Mouse (Mus musculus) heart, postnatal 14 days (tissue): ENCODE measurements around the gene Sgsm2. TPM values are rescaled to one million over a fixed set of nuclear protein-coding genes. Genes with fewer than 3 reads are reported as not detected.

Experiments
- DNase-seq, 2 experiments: peaks; one replicate each; pipeline ENCODE4 v3.0.0; 2021 to 2022
- intact Hi-C: fragments of 180-260 bp; cut with DNase I; formaldehyde crosslinking; loops from one replicate; pipeline ENCODE4 v1.15.1; 2025
- total RNA-seq, 2 experiments: library from RNA; stranded (reverse); gene quantifications; 2 replicates each; pipeline ENCODE4 v1.2.3; 2021

Sgsm2 gene
- total RNA-seq, 2 experiments from 2014 or later = 7.0 to 7.3 TPM

DNA sequence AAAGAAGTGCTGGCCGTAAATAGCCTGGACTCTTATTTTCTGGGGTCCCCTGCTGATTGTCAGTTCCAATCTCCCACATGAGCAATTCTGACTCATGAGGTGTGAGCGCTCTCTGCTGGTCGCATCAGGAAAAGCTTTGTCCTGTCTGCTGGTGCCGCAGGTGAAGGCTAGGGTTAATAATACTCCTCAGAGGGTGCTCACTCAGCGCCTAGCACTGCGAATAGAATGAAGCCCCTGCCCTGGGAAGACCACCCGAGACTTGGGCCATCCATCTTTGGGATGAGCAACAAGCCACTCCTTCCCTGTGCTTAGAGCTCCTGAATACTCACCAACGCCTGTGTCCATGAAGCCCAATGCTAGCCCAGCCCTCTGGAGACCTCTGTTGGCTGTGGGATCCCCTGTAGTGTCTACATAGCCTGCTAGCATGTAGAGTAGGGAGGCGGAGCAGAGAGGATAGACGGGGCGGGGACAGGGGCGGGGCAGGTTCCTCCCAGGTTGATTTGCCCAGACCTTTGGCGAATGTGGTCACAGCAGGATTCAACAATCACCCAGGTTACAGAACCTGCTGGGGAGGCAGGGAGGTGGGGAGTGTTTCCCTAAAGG lies 48.8 kb downstream of the Sgsm2 start:
- DNase-seq = peak; percentile 74 to 87
- intact Hi-C loops = loop anchor here (1.0 to 10.0 kb wide), 2 partner anchors 27 to 213 kb away; no protein-coding TSS in a partner anchor

DNA sequence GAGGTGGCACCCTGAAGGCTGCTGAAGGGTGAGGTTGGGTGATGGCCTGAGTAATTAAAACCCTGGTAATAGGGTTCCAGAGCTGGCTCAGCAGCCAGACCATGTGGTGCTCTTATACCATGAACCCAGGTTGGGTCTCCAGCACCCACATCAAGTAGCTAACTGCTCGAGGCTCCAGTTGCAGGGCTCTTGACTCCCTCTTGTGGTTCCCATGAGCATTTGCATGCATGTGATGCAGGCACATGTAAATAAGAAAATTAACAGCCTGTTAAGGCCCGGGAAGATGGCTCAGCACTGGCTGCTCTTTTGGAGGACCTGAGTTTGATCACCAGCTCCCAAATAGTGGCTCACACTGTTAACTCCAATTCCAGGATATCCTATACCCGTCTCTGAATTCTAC lies 51.1 kb downstream of the Sgsm2 start:
- DNase-seq = no peak
- intact Hi-C loops = loop anchor here (10.0 kb wide), 1 partner anchor 211 kb away; no protein-coding TSS in a partner anchor

DNA sequence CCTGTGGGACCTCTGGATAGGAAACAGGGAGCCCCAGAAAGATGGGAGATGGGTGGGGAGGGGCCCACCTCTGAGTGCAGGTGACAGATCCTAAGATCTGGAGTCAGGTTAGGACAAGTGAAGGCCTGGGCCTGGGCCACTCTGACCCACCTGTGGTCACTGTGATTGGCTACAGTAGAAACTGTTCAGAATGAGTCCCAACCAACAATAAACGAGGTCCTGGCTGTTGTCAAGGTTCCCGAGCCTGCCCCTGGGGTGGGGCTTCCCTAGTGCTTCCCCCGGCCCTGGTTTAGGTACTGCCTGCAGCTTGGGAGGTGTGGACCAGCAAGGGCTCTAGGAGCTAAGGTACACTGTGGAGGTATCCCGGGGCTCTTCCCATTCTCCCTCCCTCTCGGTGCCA lies 53.1 kb downstream of the Sgsm2 start:
- intact Hi-C loops = loop anchor here (10.0 kb wide), 1 partner anchor 209 kb away; no protein-coding TSS in a partner anchor
- DNase-seq = no peak

DNA sequence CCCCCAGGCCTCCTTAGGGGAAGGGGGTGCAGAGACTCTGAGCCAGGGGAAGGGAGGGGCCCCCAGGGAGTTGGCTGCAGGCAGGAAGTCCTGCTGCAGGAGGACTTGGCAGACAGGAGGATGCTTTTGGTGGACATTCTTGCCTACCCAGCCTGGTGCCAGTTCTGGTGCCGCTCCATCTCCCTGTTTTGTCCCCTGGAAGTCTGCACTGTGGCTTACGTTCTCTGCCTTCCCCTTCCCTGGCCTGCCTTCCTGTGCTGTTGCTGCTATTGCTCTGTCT lies 53.5 kb downstream of the Sgsm2 start:
- DNase-seq = peak; percentile 50 to 52
- intact Hi-C loops = loop anchor here (10.0 kb wide), 1 partner anchor 209 kb away; no protein-coding TSS in a partner anchor

GRCm38 (mm10) chr11:74842656-74843434 lies 54.0 kb downstream of the Sgsm2 start:
- DNase-seq = no peak
- intact Hi-C loops = loop anchor here (10.0 kb wide), 1 partner anchor 208 kb away; no protein-coding TSS in a partner anchor

- intact Hi-C loops = loop anchor here (10.0 kb wide), 1 partner anchor 207 kb away; no protein-coding TSS in a partner anchor
- DNase-seq = no peak
Observed at GRCm38 (mm10) chr11:74842045-74842444, 54.8 kb downstream of the Sgsm2 start.

DNA sequence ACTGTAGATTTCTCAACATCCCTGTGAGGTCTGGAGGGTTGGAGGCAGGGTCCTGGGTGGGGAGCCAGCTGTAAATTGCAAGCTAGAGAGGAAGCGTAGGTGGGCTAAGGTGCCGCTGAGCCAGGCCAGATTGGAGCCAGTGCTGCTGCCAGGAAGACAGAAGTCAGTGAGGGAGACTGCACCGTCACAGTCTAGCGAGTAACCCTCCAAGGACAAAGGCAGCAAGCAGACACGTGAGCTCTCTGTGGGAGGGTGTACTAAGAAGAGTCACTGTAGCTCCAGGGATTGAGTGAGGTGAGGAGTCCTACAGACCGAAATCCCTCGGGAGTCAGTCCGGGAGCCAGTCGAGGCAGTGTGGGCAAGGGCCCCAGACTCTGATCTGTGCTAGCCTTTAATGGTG lies 55.5 kb downstream of the Sgsm2 start:
- DNase-seq = no peak
- intact Hi-C loops = loop anchor here (10.0 kb wide), 1 partner anchor 207 kb away; no protein-coding TSS in a partner anchor

DNA sequence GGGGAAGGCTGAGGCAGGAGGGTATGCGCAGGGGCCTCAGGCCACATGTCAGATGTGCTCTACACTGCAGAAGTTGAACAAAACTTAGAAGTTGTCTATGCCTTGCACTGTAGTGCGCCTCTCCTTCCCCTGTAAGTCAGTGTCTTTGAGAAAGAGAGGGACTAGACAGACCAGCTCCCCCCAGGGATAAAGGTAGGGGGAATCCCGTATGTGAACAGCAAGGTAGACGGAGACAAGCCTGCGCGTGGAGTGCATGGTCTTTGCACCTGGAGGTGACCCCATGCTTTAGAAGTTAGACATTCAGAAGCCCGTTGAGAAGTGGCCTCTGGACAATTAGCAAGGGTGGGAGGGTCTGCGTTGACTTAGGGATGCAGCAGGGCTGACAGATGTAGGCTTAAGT lies 56.1 kb downstream of the Sgsm2 start:
- no peak for DNase-seq
- intact Hi-C loops = loop anchor here (10.0 kb wide), 1 partner anchor 206 kb away; no protein-coding TSS in a partner anchor

GRCm38 (mm10) chr11:74839860-74840715 lies 56.8 kb downstream of the Sgsm2 start:
- intact Hi-C loops = loop anchor here (10.0 kb wide), 1 partner anchor 205 kb away; no protein-coding TSS in a partner anchor
- DNase-seq = no peak

DNA sequence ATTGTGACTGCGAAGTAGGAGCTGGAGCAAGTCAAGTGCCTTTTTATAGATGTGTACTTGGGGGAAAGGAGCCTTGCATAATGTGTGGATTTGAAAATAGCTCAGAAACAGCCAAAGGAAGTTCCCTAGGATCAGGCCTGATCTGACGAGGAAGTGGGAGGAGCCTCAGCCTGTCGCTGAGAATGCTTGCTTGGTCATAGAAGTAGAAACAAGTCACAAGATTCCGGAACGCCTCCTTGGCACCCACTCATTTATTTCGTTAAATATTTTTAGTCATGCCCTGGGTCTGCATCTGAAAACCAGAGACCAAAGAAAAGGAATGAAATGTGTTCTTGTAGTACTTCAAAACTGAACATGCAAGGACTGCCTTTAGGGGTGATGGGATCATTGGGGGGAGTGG lies 57.9 kb downstream of the Sgsm2 start:
- intact Hi-C loops = no loop called here
- peak; percentile 65 to 71 for DNase-seq

- intact Hi-C loops = no loop called here
- peak; percentile 96 for DNase-seq
Observed at GRCm38 (mm10) chr11:74838441-74838840, 58.4 kb downstream of the Sgsm2 start.

DNA sequence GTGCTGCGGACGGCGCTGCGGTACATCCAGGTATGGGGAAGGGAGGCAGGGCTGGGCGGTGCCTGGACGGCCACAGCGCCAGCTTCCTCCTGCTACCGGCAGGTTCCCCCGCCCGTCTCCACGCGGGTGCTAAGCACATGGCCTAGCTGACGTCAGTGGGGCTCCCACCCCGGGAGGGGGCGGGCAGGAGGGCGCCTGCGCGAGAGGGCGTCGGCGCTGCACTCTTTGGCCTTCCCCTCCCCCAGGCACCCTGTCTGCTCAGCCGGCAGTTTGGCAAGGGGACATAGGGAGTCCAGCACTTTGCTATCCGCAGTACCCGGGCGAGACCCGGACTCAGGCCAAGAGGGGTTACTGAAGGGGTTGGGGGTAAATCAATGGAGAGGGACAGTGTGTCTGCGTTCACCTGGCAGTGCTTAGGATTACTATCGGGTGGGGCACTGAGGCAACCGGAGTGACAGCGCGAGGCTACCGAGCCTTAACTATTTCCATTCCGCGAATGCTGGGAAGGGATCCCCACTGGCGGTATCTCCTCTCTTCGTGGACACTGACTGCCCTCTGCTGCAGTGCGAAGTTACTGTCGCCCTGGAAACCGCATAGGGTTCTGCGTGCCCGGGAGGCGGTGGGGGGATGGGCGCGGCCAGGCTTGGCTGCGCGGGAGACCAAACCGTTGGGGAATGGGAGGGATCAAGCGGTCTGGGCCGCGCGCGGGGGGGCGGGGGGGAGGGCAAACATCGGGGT lies 59.0 kb downstream of the Sgsm2 start:
- intact Hi-C loops = no loop called here
- DNase-seq = peak; percentile 95 to 96

GRCm38 (mm10) chr11:74837056-74837693 lies 59.7 kb downstream of the Sgsm2 start:
- intact Hi-C loops = no loop called here
- DNase-seq = no peak

DNA sequence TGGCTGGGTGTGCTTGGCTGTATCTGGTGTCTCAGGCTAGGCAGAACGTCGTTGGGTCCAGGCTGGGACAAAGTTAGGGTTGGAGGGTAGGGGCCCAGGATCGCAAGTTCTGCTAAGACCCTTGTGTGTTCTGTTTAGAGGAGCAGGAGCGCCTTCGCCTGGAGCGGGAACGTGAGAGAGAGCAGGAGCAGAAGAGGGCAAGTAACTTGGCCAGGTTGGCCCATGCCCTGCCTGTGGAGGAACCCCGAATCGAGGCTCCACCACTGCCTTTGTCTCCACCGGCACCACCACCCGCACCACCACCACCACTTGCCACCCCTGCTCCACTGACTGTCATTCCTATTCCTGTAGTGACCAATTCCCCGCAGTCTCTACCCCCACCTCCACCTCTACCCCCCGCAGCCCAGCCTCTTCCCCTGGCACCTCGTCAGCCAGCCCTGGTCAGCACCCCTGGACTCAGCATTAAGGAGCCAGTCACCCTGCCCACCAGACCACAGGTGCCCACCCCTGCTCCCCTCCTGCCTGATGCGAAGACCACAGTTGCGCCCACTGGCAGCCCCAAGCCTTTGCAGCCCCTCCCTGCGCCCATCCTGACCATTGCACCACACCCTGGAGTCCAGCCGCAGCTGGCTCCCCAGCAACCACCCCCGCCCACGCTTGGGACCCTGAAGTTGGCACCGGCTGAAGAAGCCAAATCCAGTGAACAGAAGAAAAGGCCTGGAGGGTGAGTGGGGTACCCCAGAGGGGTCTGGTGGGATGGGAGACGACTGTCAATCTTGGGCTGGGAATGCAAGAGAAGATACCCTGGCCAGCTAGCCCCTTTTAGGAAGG lies 60.4 kb downstream of the Sgsm2 start:
- no peak for DNase-seq
- intact Hi-C loops = no loop called here

DNA sequence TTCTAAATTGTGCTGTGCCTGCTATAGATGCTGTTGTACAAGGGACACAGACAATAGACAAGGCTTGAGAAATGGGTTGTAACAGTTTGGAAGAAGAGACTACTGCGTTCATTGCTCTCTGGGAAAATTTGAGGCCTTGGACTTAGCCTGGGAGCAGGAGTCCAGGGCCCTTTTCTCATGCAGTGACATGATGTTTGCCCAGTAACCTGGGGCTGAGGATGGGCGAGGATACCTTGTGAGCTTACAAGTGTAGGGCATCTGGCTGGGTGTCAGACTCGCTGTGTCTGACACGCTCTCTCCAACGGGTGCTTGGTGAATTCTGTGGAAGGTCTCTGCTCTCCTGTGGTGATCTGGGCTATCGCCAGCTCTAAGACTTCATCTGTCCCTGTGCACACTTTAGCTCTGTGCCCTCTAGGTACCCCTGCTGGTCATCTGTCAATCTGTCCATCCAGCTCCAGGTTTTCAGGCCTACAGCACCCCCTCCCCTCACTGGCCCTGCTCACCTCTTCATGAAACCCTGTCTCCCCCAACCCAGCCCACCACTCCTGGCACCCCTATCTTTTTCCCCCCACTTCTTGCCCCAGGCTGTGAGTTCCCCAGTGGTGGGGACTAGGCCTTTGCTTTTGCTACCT lies 61.2 kb downstream of the Sgsm2 start:
- DNase-seq = no peak
- intact Hi-C loops = no loop called here

GRCm38 (mm10) chr11:74834650-74835277 lies 62.1 kb downstream of the Sgsm2 start:
- intact Hi-C loops = no loop called here
- DNase-seq = no peak

- no peak for DNase-seq
- intact Hi-C loops = no loop called here
Observed at GRCm38 (mm10) chr11:74834359-74834638, 62.6 kb downstream of the Sgsm2 start.
